Mouse (Mus musculus) neural tube, embryonic 14.5 days (tissue): ENCODE measurements around the gene Exosc5. TPM values are rescaled to one million over a fixed set of nuclear protein-coding genes. Genes with fewer than 3 reads are reported as not detected.

Experiments used
- ATAC-seq: fragments of 200-750 bp; cut with Nextera tagmentation; 2 replicates; pipeline ENCODE4 v1.8.0; 2017; ENCODE audit warnings: low read depth, mild to moderate bottlenecking, moderate TSS enrichment, moderate library complexity
- H3K27ac ChIP-seq: fragments of 300-500 bp; sonication (generic); 2 replicates; pipeline ENCODE4 v1.5.1; 2014; ENCODE audit warnings: low read depth, mild to moderate bottlenecking, control low read depth, low read length, moderate library complexity, mixed read lengths
- H3K27me3 ChIP-seq: fragments of 300-500 bp; sonication (generic); 2 replicates; pipeline ENCODE4 v1.6.1; 2014; ENCODE audit warnings: low read length; ENCODE audit not compliant: control insufficient read depth, insufficient read depth
- H3K36me3 ChIP-seq: fragments of 300-500 bp; sonication (generic); 2 replicates; pipeline ENCODE4 v1.6.1; 2014; ENCODE audit warnings: low read length, mixed read lengths; ENCODE audit not compliant: control insufficient read depth, insufficient read depth
- H3K4me1 ChIP-seq: fragments of 300-500 bp; sonication (generic); 2 replicates; pipeline ENCODE4 v1.6.1; 2014; ENCODE audit warnings: low read length; ENCODE audit not compliant: control insufficient read depth, insufficient read depth
- H3K4me2 ChIP-seq: fragments of 300-500 bp; sonication (generic); 2 replicates; pipeline ENCODE4 v1.6.1; 2014; ENCODE audit warnings: mild to moderate bottlenecking, low read depth, low read length, control low read depth
- H3K4me3 ChIP-seq: fragments of 300-500 bp; sonication (generic); 2 replicates; pipeline ENCODE4 v1.5.1; 2014; ENCODE audit warnings: low read depth, low read length, control low read depth, mixed read lengths
- H3K9ac ChIP-seq: fragments of 300-500 bp; sonication (generic); replicated peaks from 2 replicates; pipeline ENCODE4 v1.6.1; 2014; ENCODE audit warnings: low read depth, mild to moderate bottlenecking, control low read depth, low read length, mixed read lengths
- H3K9me3 ChIP-seq: fragments of 300-500 bp; sonication (generic); 2 replicates; pipeline ENCODE4 v1.6.1; 2016; ENCODE audit warnings: low read length; ENCODE audit not compliant: control insufficient read depth
- WGBS: fragments of 180-500 bp; shearing (Covaris S2); extraction: QIAGEN DNeasy Blood & Tissue Kit; methylation state at CpG from one replicate; pipeline ENCODE4 v1.1.7; 2014; 5-methylcytosine and 5-hydroxymethylcytosine counted together
- polyA plus RNA-seq: library from polyadenylated mRNA; unstranded; fragments of >200 nt; fragmentation: Nextera tagmentation; extraction: Ambion mirVana; gene quantifications from 2 replicates; pipeline ENCODE4 v1.2.1, GENCODE M21; 2014

Gene Exosc5
- polyA plus RNA-seq, 1 experiment from 2014 or later, result 40.2 TPM

DNA sequence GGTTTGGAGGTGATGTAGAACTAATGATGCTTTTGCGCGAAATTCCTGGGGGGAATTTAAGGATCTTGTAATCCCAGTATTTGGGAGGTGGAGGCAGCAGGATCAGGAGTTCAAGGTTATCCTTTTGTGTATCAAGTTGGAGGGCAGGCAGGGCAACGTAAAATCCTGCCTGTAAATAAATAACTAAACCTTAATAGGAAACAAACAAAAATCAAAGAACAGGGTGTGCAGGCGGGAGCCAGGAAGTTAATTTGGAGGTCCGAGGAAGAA, 39.3 kb upstream of the Exosc5 start:
- 22% methylated on average over 5 of the region's 5 CpGs for WGBS
- Histone ChIP-seq H3K27me3 (no peaks in the 10 kb centered on the region), H3K36me3 (no peaks in the 10 kb centered on the region), H3K9ac (peak overlapping the region; percentile 43), H3K4me1 (no peaks in the 10 kb centered on the region), H3K9me3 (no peaks in the 10 kb centered on the region), H3K27ac (no peak overlapping the region), H3K4me3 (peak overlapping the region; percentile 57), H3K4me2 (peak overlapping the region; percentile 59)
- no peak for ATAC-seq

DNA sequence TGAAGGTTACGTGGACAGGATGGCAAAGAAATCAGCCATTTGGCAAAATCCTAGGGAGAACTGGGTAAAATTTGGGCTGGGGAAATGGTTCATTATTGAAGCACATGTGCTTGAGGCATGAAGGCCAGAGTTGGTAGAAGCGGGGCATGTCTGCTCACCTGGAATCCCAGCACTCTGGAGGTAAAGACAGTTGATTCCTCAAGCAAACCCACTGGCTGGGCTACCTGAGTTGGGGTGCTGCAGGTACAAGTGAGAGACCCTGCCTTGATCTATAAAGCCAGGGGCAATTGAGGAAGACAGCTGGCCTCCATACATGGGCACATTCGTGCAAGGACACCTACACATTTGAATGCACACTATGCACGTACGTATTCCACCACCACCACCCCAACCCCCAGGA, 38.9 kb upstream of the Exosc5 start:
- ATAC-seq, result no peak
- peak overlapping the region; percentile 57 for H3K4me3 ChIP-seq
- no peak overlapping the region for H3K9ac ChIP-seq
- H3K27ac ChIP-seq, result no peak overlapping the region
- H3K4me1 ChIP-seq, result no peaks in the 10 kb centered on the region
- H3K36me3 ChIP-seq, result no peaks in the 10 kb centered on the region
- WGBS, result 95% methylated on average over 5 of the region's 5 CpGs
- H3K4me2 ChIP-seq, result peak overlapping the region; percentile 59
- no peaks in the 10 kb centered on the region for H3K9me3 ChIP-seq
- H3K27me3 ChIP-seq, result no peaks in the 10 kb centered on the region

DNA sequence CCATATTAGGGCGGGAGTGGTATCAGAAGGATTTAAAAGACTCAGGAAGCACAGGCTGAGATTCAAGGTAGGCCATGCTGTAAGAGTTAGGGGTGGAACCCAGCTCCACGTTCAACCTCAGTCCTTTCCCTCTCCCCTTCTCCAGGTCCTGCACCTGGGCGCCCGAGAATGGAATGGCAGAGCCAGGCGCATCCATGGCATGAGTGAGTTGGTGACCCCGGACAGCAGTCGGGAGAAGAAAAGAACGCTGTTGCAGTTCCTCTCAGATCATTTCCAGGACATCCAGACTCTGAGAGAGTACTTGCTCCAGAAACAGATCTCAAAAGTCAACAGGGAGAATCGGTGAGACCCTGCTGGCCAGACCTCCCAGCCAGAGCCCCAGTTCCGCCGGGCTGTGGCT, 38.2 kb upstream of the Exosc5 start:
- Histone ChIP-seq H3K4me1 (no peaks in the 10 kb centered on the region), H3K9ac (no peak overlapping the region), H3K27me3 (no peaks in the 10 kb centered on the region), H3K9me3 (no peaks in the 10 kb centered on the region), H3K4me3 (no peak overlapping the region), H3K4me2 (no peak overlapping the region), H3K27ac (no peak overlapping the region), H3K36me3 (no peaks in the 10 kb centered on the region)
- 92% methylated on average over 11 of the region's 11 CpGs for WGBS
- no peak for ATAC-seq

DNA sequence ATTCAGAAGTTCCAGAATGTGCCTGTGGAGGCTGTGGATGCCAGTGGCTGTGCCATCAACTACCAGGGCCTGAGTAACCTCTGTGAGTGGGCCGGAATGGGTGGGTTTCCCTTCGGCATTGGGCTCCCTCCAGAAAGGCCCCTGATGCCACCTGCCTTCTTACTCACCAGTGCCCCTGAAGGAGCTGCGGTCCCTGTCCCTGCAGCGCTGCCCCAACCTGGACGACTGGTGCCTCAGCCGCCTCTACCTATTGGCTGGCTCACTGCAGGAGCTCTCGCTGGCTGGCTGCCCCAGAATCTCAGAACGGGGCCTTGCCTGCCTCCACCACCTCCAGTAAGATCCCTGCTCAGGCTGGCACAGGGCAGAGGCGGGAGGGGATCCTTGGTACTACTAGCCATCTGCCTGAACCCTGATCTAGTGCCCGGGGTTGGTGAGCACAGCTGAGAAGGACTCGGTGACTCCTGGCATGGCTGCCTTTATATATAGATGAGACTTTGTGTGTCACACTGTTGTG, 35.0 kb upstream of the Exosc5 start:
- H3K27ac ChIP-seq, result no peak overlapping the region
- H3K9me3 ChIP-seq, result no peaks in the 10 kb centered on the region
- H3K4me1 ChIP-seq, result peaks cover 11% of the 10 kb centered on the region
- no peak for ATAC-seq
- no peak overlapping the region for H3K4me2 ChIP-seq
- no peak overlapping the region for H3K4me3 ChIP-seq
- no peaks in the 10 kb centered on the region for H3K36me3 ChIP-seq
- 0 out of 2 replicates have a peak, but pooled peaks cover 3% of the 10 kb centered on the region for H3K27me3 ChIP-seq
- H3K9ac ChIP-seq, result no peak overlapping the region
- WGBS, result 95% methylated on average over 11 of the region's 11 CpGs

DNA sequence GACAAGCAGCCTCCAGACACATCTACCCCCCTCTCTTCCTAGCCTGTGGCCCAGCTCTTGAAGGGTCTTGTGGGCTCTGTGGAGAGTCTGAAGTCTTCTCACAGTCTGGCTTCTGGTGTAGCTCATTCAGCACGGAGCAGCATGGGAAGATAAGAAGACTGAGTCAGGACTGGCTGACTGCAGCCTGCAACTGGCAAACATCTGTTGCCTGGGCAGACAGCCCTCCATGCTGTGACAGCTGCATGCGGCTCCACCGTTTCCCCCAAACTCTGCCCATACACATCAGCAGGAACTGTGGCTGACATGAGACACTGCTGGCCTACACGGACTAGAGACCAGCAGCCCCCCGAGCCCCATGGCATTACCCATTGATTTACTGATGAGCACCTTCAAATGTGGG, 34.1 kb upstream of the Exosc5 start:
- peaks cover 11% of the 10 kb centered on the region for H3K4me1 ChIP-seq
- no peak overlapping the region for H3K9ac ChIP-seq
- ATAC-seq, result no peak
- H3K4me2 ChIP-seq, result no peak overlapping the region
- H3K9me3 ChIP-seq, result no peaks in the 10 kb centered on the region
- no peak overlapping the region for H3K27ac ChIP-seq
- WGBS, result 86% methylated on average over 5 of the region's 5 CpGs
- H3K36me3 ChIP-seq, result peaks cover 5% of the 10 kb centered on the region
- H3K4me3 ChIP-seq, result no peak overlapping the region
- H3K27me3 ChIP-seq, result 0 out of 2 replicates have a peak, but pooled peaks cover 3% of the 10 kb centered on the region

DNA sequence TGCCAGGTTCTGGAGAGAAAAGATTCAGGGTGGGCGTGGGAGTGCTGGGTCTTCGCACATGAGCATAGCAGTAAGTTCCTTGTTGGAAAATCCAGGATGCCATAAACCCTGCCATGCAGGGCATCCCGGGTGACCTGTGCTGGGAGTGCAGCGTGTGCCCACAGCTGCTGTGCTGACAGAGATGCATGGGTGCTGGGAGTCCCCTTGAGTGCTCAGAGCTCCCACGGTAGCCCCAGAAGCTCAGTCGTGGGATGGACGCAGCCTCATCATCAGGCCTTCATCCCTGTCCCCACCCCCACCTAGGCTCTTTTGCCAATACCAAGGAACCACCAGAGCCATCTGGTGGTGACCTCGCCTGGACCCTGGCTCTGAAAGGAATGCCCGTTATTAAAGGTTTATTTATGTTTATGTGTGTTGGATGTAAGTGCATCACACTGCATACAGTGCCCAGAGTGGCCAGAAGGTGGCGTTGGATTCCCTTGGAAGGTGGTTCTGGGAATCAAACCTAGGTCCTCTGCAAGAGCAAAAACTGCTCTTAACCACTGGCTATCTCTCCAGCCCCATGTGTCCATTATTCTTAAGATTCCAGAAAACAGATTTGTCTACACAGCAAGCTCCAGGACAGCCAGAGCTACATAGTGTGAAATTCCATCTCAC, 33.2 kb upstream of the Exosc5 start:
- ATAC-seq, result no peak
- no peaks in the 10 kb centered on the region for H3K9me3 ChIP-seq
- 0 out of 2 replicates have a peak, but pooled peaks cover 3% of the 10 kb centered on the region for H3K27me3 ChIP-seq
- no peak overlapping the region for H3K4me2 ChIP-seq
- peaks cover 12% of the 10 kb centered on the region for H3K36me3 ChIP-seq
- WGBS, result 80% methylated on average over 10 of the region's 10 CpGs
- no peak overlapping the region for H3K9ac ChIP-seq
- H3K27ac ChIP-seq, result no peak overlapping the region
- H3K4me3 ChIP-seq, result no peak overlapping the region
- H3K4me1 ChIP-seq, result peaks cover 11% of the 10 kb centered on the region

DNA sequence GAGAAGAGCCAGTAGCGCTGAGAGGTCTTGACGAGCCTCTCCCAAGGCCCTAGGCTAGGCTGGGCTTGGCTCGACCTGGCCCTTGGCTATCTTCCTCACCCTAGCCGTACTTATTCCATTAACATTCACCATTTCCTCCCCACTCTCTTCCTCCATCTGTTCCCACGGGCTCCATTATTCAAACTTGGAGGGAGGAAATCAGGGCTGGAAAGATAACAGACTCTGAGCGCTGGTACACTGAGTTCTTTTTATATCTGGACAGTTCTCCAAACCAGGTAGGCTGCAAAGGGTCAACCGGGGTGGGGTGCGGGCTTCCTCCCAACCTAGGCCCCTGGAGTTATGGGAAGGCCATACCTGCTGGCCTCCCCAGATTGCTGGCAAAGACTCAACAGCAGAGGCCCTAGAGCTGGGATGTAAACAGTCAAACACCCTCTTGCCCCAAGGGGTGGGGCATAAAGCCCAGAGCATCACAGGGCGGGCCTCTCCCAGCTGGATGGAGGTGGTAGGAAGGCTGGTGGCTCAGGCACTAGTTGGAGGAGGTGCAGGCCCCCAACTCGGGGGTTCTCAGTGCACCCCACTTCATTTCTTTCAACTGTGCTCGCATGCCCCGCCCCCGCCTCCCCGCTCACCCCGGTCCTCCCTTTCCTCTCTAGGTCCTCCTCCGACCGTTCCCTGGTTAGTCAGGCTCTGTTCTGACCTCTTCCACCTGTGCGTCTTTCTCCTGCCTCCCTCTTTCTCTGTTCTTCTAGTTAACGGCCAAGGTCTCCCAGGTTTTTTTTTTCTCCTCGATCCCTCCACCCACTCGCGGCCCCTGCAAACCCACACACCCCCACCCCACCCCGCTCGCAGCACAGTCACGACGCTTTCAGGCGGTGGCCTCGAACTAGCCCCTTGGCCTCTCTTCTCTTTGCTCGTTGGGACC, 32.2 kb upstream of the Exosc5 start, which contains the start of gene B3gnt8:
Gene B3gnt8, plus strand, starts transcription at position 146 of the 922 bp plus-strand sequence.
- Histone ChIP-seq H3K36me3 (peaks cover 16% of the 10 kb centered on the region), H3K9me3 (no peaks in the 10 kb centered on the region), H3K27me3 (0 out of 2 replicates have a peak, but pooled peaks cover 3% of the 10 kb centered on the region), H3K4me1 (peaks cover 11% of the 10 kb centered on the region), H3K4me3 (peak within 1 kb of the TSS; percentile 15), H3K9ac (peak within 1 kb of the TSS; percentile 39), H3K27ac (no peak within 1 kb of the TSS), H3K4me2 (peak within 1 kb of the TSS; percentile 43)
- peak; percentile 36; the same call in 1 of the 2 replicates for ATAC-seq
- 21% methylated on average over 29 of the region's 29 CpGs for WGBS

DNA sequence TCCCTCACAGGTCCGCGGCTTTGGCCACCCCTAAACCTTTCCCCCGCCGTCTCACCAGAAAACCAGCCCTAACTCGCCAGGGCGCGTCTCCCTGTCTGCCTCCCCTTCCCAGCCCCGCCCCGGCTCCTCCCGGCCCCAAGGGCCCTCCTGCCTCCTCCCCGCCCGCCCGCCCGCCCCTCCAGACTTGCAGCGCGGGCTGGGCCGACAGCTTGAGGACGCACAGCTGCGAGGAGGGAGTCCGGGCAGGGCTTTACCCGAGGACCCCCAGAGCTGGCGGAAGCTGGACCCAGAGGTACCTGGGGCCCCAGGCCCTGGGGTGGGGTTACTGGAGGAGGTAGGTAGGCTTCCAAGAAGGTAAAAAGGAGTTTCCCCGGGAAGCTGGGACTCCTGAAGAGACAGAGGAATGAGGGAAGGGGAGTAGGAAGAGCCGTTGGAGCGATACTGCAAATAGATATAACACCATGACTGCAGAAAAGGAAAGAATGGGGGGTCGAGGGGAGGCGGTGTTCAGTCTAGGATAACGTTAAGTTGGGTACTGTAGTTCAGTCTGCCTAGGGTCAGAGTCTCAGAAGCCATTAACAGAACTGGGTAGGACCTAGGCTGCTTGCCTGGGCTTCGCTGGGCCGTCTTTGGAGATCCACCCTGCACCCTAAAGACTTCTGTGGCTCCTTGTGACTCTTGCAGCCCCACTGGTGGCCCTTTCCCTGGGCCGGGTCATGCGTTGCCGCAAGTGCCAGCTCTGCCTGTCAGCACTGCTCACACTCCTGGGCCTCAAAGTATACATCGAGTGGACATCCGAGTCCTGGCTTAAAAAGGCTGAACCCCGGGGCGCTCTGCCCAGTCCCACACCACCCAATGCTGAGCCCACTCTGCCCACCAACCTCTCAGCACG, 31.3 kb upstream of the Exosc5 start:
- Histone ChIP-seq H3K4me1 (peaks cover 11% of the 10 kb centered on the region), H3K4me2 (peak overlapping the region; percentile 43), H3K9ac (peak overlapping the region; percentile 39), H3K27me3 (0 out of 2 replicates have a peak, but pooled peaks cover 3% of the 10 kb centered on the region), H3K9me3 (no peaks in the 10 kb centered on the region), H3K4me3 (peak overlapping the region; percentile 15), H3K27ac (no peak overlapping the region), H3K36me3 (peaks cover 25% of the 10 kb centered on the region)
- peak; percentile 29; the same call in 1 of the 2 replicates for ATAC-seq
- WGBS, result 18% methylated on average over 38 of the region's 38 CpGs
